10 mouse cellular contexts compared by ENCODE assay signal in the genomic region with DNA sequence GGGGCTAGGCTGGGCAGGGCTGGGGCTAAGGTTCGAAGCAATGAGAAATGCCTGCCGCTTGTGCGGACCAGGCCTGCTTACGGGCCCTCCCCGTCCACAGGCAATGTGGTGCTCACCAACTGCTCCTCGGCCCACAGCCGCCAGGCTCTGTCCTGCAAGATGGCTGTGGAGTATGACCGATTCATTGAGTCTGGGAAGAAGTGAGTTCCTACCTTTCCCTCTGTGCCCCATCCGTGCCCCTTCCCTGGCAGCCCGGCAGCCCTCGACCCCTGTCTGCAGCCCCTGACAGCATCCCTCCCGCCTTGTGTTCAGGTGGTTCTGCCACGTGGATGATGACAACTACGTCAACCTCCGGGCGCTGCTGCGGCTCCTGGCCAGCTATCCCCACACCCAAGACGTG. TPM values are rescaled to one million over a fixed set of nuclear protein-coding genes. Genes with fewer than 3 reads are reported as not detected.
DNase-seq lines count a peak whose midpoint lies in the region; ATAC-seq lines count a peak whose summit lies in the region.
"Had no signal": no experiment of that assay in that cellular context is flagged by ENCODE, and none has a peak within 500 bp of the region (broad histone marks: within the 10 kb centered on the region; RNA-seq: fewer than 3 reads in every experiment).

No protein-coding gene starts in this region.

- H3K36me3 ChIP-seq in kidney, embryonic 16.5 days (ENCODE audit: insufficient read depth, low read length): peaks cover 20% of the 10 kb centered on the region
- H3K36me3 ChIP-seq in embryonic facial prominence, embryonic 12.5 days: 0 out of 2 replicates have a peak, but pooled peaks cover 5% of the 10 kb centered on the region
- peaks cover 2% of the 10 kb centered on the region; the same call in 1 of the 2 replicates for H3K36me3 ChIP-seq in hindbrain, embryonic 16.5 days (ENCODE audit: control insufficient read depth, insufficient read depth, low read length)

- H3K27ac ChIP-seq in kidney, embryonic 16.5 days (ENCODE audit: low read length): peak overlapping the region; percentile 96; the same call in 1 of the 2 replicates
- peak overlapping the region; percentile 85; the same call in 1 of the 2 replicates for H3K27ac ChIP-seq in embryonic facial prominence, embryonic 12.5 days
- peak overlapping the region; percentile 82; the same call in 1 of the 2 replicates for H3K27ac ChIP-seq in hindbrain, embryonic 16.5 days (ENCODE audit: low read depth, low read length)

- no peaks in the 10 kb centered on the region for H3K9me3 ChIP-seq in kidney, embryonic 16.5 days (ENCODE audit: low read length)
- H3K9me3 ChIP-seq in embryonic facial prominence, embryonic 12.5 days: no peaks in the 10 kb centered on the region
- H3K9me3 ChIP-seq in hindbrain, embryonic 16.5 days (ENCODE audit: control insufficient read depth, low read length): no peaks in the 10 kb centered on the region

- 66% methylated on average over 18 of the region's 18 CpGs for whole genome bisulfite sequencing in kidney, embryonic 16.5 days
- 44% methylated on average over 18 of the region's 18 CpGs for WGBS in embryonic facial prominence, embryonic 12.5 days
- 16% methylated on average over 18 of the region's 18 CpGs for WGBS in hindbrain, embryonic 16.5 days

- H3K4me2 ChIP-seq in kidney, embryonic 16.5 days (replicated peaks; ENCODE audit: low read depth, low read length): peak overlapping the region; percentile 84
- H3K4me2 ChIP-seq in embryonic facial prominence, embryonic 12.5 days (replicated peaks): peak overlapping the region; percentile 76
- H3K4me2 ChIP-seq in hindbrain, embryonic 16.5 days (ENCODE audit: low read length): peak overlapping the region; percentile 90

- peak overlapping the region; percentile 86 for H3K9ac ChIP-seq in kidney, embryonic 16.5 days (replicated peaks; ENCODE audit: low read length)
- H3K9ac ChIP-seq in embryonic facial prominence, embryonic 12.5 days: peak overlapping the region; percentile 17; the same call in 1 of the 2 replicates
- H3K9ac ChIP-seq in hindbrain, embryonic 16.5 days (ENCODE audit: low read depth, low read length): peak overlapping the region; percentile 61

- DNase-seq in kidney, adult 9 months: no peak
- DNase-seq in naive thymus-derived CD4-positive, alpha-beta T cell, adult 2 months (ENCODE audit: low read depth): peak; percentile 19
- no peak for DNase-seq in cerebellum, adult 11-12 months
- no peak for DNase-seq in spleen, adult 12 weeks (ENCODE audit: low spot score)
- DNase-seq: kidney, postnatal 14 days; lung, postnatal 14 days had no signal

- no peak for ATAC-seq in kidney, embryonic 16.5 days (ENCODE audit: low FRiP score, low TSS enrichment)
- ATAC-seq in embryonic facial prominence, embryonic 12.5 days (ENCODE audit: insufficient number of reproducible peaks, insufficient read depth, low FRiP score, low TSS enrichment): no peak
- ATAC-seq in hindbrain, embryonic 16.5 days: no peak
- ATAC-seq in frontal cortex, adult (ENCODE audit: low TSS enrichment): no peak

- H3K4me3 ChIP-seq in kidney, embryonic 16.5 days (ENCODE audit: low read length): peak overlapping the region; percentile 75; the same call in 1 of the 2 replicates
- peak overlapping the region; percentile 53 for H3K4me3 ChIP-seq in embryonic facial prominence, embryonic 12.5 days
- peak overlapping the region; percentile 60 for H3K4me3 ChIP-seq in hindbrain, embryonic 16.5 days (ENCODE audit: low read length)

- peaks cover 46% of the 10 kb centered on the region for H3K4me1 ChIP-seq in kidney, embryonic 16.5 days (ENCODE audit: insufficient read depth, low read length)
- H3K4me1 ChIP-seq in embryonic facial prominence, embryonic 12.5 days: peaks cover 52% of the 10 kb centered on the region
- H3K4me1 ChIP-seq in hindbrain, embryonic 16.5 days (ENCODE audit: control insufficient read depth, insufficient read depth, low read depth, low read length): peaks cover 31% of the 10 kb centered on the region

- H3K27me3 ChIP-seq in kidney, embryonic 16.5 days (ENCODE audit: insufficient read depth, low read length): no peaks in the 10 kb centered on the region
- H3K27me3 ChIP-seq in embryonic facial prominence, embryonic 12.5 days: peaks cover 58% of the 10 kb centered on the region
- H3K27me3 ChIP-seq in hindbrain, embryonic 16.5 days (replicated peaks; ENCODE audit: control insufficient read depth, insufficient read depth, low read length): peaks cover 4% of the 10 kb centered on the region

RNA-seq across cellular contexts. Expression of gene Lfng, which starts 5.1 kb away (rescaled TPM):
- 36.3 and 38.9 TPM in 2 replicates for polyA plus RNA-seq in kidney, embryonic 16.5 days (2015; fragmentation: Nextera tagmentation; extraction: Ambion mirVana)
- polyA plus RNA-seq in embryonic facial prominence, embryonic 12.5 days (2016; fragmentation: Nextera tagmentation; extraction: Ambion mirVana): 14.0 and 14.2 TPM in 2 replicates
- polyA plus RNA-seq in hindbrain, embryonic 16.5 days (2015; fragmentation: Nextera tagmentation; extraction: Ambion mirVana): 27.1 and 30.2 TPM in 2 replicates

RNA-seq across cellular contexts. Expression of gene Ttyh3, which starts 36.6 kb away (rescaled TPM):
- polyA plus RNA-seq in kidney, embryonic 16.5 days (2015; fragmentation: Nextera tagmentation; extraction: Ambion mirVana): 28.4 and 31.3 TPM in 2 replicates
- 60.6 and 62.6 TPM in 2 replicates for polyA plus RNA-seq in embryonic facial prominence, embryonic 12.5 days (2016; fragmentation: Nextera tagmentation; extraction: Ambion mirVana)
- polyA plus RNA-seq in hindbrain, embryonic 16.5 days (2015; fragmentation: Nextera tagmentation; extraction: Ambion mirVana): 56.0 and 68.9 TPM in 2 replicates

RNA-seq across cellular contexts. Expression of gene Grifin, which starts 47.3 kb away (rescaled TPM):
- 0.27 TPM in 1 of 2 replicates, not detected in the other for polyA plus RNA-seq in kidney, embryonic 16.5 days (2015; fragmentation: Nextera tagmentation; extraction: Ambion mirVana)
- polyA plus RNA-seq in embryonic facial prominence, embryonic 12.5 days (2016; fragmentation: Nextera tagmentation; extraction: Ambion mirVana): 0.53 and 1.1 TPM in 2 replicates
- 0.36 TPM in 1 of 2 replicates, not detected in the other for polyA plus RNA-seq in hindbrain, embryonic 16.5 days (2015; fragmentation: Nextera tagmentation; extraction: Ambion mirVana)

Comparison
In these comparisons a context has a peak if more than half of its experiments do, and no peak if none do; other contexts are left out.
1. H3K9ac ChIP-seq: peak in every context shown above with its lines; median percentile 86 in kidney, embryonic 16.5 days; 61 in hindbrain, embryonic 16.5 days; 17 in embryonic facial prominence, embryonic 12.5 days.